Mouse (Mus musculus) midbrain, embryonic 12.5 days (tissue): ENCODE measurements at regions not wholly inside any gene's neighbourhood (a gene's known extent, or its start where the extent isn't known, plus 50 kb on each side); places are given as distances from the start of the nearest gene placed in this dataset.

Source experiments
- ATAC-seq: fragments of 200-750 bp; cut with Nextera tagmentation; 2 replicates; pipeline ENCODE4 v1.8.0; 2017; ENCODE audit warnings: low read depth, moderate TSS enrichment, moderate library complexity; ENCODE audit not compliant: low FRiP score
- H3K27ac ChIP-seq: fragments of 300-500 bp; sonication (generic); replicated peaks from 2 replicates; pipeline ENCODE4 v1.5.1; 2016; ENCODE audit warnings: mild to moderate bottlenecking
- H3K27me3 ChIP-seq: fragments of 300-500 bp; sonication (generic); 2 replicates; pipeline ENCODE4 v1.6.1; 2016; ENCODE audit warnings: mild to moderate bottlenecking
- H3K36me3 ChIP-seq: fragments of 300-500 bp; sonication (generic); 2 replicates; pipeline ENCODE4 v1.6.1; 2016
- H3K4me1 ChIP-seq: fragments of 300-500 bp; sonication (generic); 2 replicates; pipeline ENCODE4 v1.6.1; 2016
- H3K4me2 ChIP-seq: fragments of 300-500 bp; sonication (generic); replicated peaks from 2 replicates; pipeline ENCODE4 v1.6.1; 2016; ENCODE audit warnings: mild to moderate bottlenecking, moderate library complexity
- H3K4me3 ChIP-seq: fragments of 300-500 bp; sonication (generic); 2 replicates; pipeline ENCODE4 v1.5.1; 2016; ENCODE audit warnings: mild to moderate bottlenecking
- H3K9ac ChIP-seq: fragments of 300-500 bp; sonication (generic); replicated peaks from 2 replicates; pipeline ENCODE4 v1.6.1; 2016; ENCODE audit warnings: mild to moderate bottlenecking, moderate library complexity
- H3K9me3 ChIP-seq: fragments of 300-500 bp; sonication (generic); 2 replicates; pipeline ENCODE4 v1.6.1; 2016; ENCODE audit warnings: mild to moderate bottlenecking
- whole genome bisulfite sequencing: fragments of 180-500 bp; shearing (Covaris S2); methylation state at CpG from one replicate; pipeline ENCODE4 v1.1.7; 2016; 5-methylcytosine and 5-hydroxymethylcytosine counted together

DNA sequence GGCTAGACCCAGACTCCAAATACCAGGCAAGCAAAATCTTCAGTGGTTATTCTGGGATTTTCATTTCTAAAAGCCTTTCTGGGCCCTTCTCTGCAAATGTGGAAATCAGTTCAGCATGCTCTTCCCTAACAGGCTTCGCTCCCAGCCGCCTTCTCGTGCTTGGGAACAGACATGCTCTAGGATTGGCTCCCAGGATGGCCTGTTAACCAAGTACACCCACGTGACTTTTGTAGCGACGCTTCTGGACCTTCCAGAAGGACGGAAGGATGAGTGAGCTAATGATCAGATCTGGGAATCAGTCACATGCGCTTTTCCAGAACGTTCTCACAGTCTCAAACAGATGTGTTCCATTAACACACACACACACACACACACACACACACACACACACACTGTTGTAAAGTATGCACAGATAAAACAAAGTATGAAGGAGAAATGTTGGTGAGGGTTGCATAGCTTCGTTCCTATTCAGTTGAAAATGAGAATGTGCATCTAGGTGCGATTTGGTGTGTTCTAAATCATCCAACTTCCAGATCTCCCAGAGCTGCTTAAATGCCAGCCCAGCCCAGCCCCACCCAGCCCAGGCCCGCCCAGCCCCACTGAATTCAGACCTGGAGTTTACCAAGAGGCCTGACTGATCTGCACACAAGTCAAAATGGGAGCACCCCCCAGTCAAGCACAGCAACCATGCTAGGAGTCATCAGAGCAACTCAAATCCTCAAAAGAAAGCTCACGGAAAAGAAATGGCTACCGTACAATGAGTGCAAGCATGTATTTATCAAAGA is 327.8 kb upstream of the Runx1 start:
- Histone ChIP-seq H3K9ac (no peak overlapping the region), H3K27me3 (no peaks in the 10 kb centered on the region), H3K27ac (no peak overlapping the region), H3K4me3 (no peak overlapping the region), H3K9me3 (no peaks in the 10 kb centered on the region), H3K36me3 (no peaks in the 10 kb centered on the region), H3K4me2 (no peak overlapping the region), H3K4me1 (no peaks in the 10 kb centered on the region)
- 88% methylated on average over 14 of the region's 14 CpGs for WGBS
- ATAC-seq = no peak

- Histone ChIP-seq H3K9me3 (no peaks in the 10 kb centered on the region), H3K27ac (no peak overlapping the region), H3K4me1 (no peaks in the 10 kb centered on the region), H3K27me3 (no peaks in the 10 kb centered on the region), H3K36me3 (no peaks in the 10 kb centered on the region), H3K4me2 (no peak overlapping the region), H3K4me3 (no peak overlapping the region), H3K9ac (no peak overlapping the region)
- 56% methylated on average over 14 of the region's 14 CpGs for WGBS
- ATAC-seq = no peak
These were observed 327.0 kb upstream of the Runx1 start for GRCm38 (mm10) chr16:93152765-93153489.

DNA sequence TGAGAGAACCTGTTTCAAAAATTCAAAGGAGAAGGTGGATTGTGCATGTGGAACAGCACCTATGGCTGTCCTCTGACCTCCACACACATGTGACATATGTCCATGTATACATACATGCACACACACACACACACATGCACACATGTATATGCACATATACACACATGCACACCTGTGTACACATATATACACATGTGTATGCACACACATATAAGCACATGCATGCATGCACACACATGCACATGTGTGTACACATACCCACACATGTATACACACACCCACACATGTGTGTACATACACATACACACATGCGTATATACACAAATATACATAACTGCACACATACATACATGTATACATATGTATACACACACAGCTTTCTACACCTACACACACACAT is 326.1 kb upstream of the Runx1 start:
- ATAC-seq = no peak
- no peak overlapping the region for H3K9ac ChIP-seq
- no peak overlapping the region for H3K4me2 ChIP-seq
- 98% methylated on average over 1 of the region's 1 CpGs for WGBS
- no peak overlapping the region for H3K27ac ChIP-seq
- no peaks in the 10 kb centered on the region for H3K27me3 ChIP-seq
- H3K4me3 ChIP-seq = no peak overlapping the region
- no peaks in the 10 kb centered on the region for H3K4me1 ChIP-seq
- H3K36me3 ChIP-seq = no peaks in the 10 kb centered on the region
- H3K9me3 ChIP-seq = no peaks in the 10 kb centered on the region

DNA sequence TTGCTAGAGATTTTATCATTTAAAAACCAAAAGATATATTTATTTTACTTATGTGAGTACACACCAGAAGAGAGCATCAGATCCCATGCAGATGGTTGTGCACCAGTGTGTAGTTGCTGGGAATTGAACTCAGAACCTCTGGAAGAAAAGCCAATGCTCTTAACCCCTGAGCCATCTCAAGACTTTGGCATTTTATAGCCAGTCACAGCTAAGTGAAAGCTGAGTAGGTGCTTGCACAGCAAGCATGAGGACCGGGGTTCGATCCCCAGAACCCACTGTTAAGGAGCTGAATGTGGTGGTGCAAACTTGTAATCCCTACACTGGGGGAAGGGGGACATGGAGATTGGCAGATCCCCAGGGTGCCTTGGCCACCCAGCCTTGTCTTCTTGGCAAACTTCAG is 325.7 kb upstream of the Runx1 start:
- H3K27me3 ChIP-seq = no peaks in the 10 kb centered on the region
- WGBS = 92% methylated on average over 2 of the region's 2 CpGs
- no peak overlapping the region for H3K4me2 ChIP-seq
- no peaks in the 10 kb centered on the region for H3K4me1 ChIP-seq
- no peak overlapping the region for H3K9ac ChIP-seq
- H3K9me3 ChIP-seq = no peaks in the 10 kb centered on the region
- no peak for ATAC-seq
- no peak overlapping the region for H3K4me3 ChIP-seq
- no peaks in the 10 kb centered on the region for H3K36me3 ChIP-seq
- H3K27ac ChIP-seq = no peak overlapping the region

DNA sequence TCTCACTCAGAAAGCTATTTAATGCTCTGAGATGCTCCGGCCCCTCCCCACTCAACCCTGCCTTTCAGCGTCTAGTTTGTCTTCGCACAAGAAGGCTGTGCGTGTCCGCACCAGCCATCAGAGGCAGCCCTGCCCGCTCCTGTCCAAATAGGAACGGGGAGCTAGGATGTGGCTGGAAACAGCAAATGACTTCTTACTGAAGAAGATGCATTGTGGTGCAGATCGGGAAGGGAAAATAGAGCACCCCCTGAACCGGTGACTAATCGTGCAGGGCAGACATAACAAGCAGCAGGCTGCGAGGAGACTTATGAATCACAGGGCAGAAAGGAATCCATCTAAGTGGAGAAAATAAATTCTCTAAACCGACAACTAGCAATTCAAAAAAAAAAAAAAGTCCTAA is 324.5 kb upstream of the Runx1 start:
- ATAC-seq = no peak
- Histone ChIP-seq H3K4me2 (no peak overlapping the region), H3K9me3 (no peaks in the 10 kb centered on the region), H3K27ac (no peak overlapping the region), H3K4me3 (no peak overlapping the region), H3K36me3 (no peaks in the 10 kb centered on the region), H3K9ac (no peak overlapping the region), H3K27me3 (no peaks in the 10 kb centered on the region), H3K4me1 (no peaks in the 10 kb centered on the region)
- 74% methylated on average over 12 of the region's 12 CpGs for WGBS

GRCm38 (mm10) chr16:93147525-93148222 is 321.7 kb upstream of the Runx1 start:
- Histone ChIP-seq H3K9me3 (no peaks in the 10 kb centered on the region), H3K36me3 (no peaks in the 10 kb centered on the region), H3K27me3 (no peaks in the 10 kb centered on the region), H3K9ac (no peak overlapping the region), H3K4me2 (no peak overlapping the region), H3K4me3 (no peak overlapping the region), H3K27ac (no peak overlapping the region), H3K4me1 (no peaks in the 10 kb centered on the region)
- ATAC-seq = no peak
- 77% methylated on average over 5 of the region's 5 CpGs for WGBS

DNA sequence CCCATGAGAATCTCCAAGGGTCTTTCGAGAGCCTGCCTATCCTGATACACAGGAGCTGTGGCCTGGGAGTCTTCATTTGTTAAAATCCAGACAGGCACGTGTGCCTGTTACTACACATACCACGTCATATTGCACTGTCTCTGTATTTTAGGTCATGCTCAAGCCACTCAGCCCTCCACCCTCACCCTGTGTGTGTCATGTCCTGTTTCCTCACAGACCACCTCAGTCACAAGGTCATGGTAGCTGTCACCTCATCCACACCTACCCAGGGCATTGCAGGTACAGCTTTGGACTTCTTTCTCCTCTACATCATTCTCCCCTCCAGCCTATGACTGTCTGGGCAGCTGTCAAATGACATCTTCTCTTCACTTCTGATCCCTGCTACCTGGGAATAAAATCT is 320.9 kb upstream of the Runx1 start:
- H3K36me3 ChIP-seq = no peaks in the 10 kb centered on the region
- no peak overlapping the region for H3K9ac ChIP-seq
- no peak overlapping the region for H3K4me2 ChIP-seq
- no peaks in the 10 kb centered on the region for H3K9me3 ChIP-seq
- no peak for ATAC-seq
- H3K4me1 ChIP-seq = no peaks in the 10 kb centered on the region
- H3K4me3 ChIP-seq = no peak overlapping the region
- H3K27ac ChIP-seq = no peak overlapping the region
- no peaks in the 10 kb centered on the region for H3K27me3 ChIP-seq
- 86% methylated on average over 3 of the region's 3 CpGs for WGBS

DNA sequence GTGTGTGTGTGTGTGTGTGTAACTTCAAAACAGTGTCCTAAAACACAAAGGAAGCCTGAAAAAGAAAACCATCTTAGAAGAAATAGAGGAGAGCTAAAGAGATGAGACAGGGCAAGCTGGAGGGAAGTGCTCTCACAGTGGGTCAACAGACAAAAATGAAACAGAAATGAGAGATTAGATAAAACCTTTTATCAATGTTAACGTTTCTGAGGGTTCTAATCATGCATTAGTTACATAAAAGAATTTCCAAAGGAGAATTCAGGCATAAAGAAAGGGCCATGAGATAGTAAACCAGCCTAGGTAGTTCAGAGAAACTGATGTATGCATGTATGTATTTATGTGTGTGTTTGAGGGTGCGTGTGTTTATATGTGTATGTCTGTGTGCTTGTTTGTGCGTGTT is 319.7 kb upstream of the Runx1 start:
- Histone ChIP-seq H3K9ac (no peak overlapping the region), H3K4me2 (no peak overlapping the region), H3K4me3 (no peak overlapping the region), H3K36me3 (no peaks in the 10 kb centered on the region), H3K27ac (no peak overlapping the region), H3K4me1 (no peaks in the 10 kb centered on the region; the same call in 1 of the 2 replicates), H3K27me3 (no peaks in the 10 kb centered on the region), H3K9me3 (no peaks in the 10 kb centered on the region)
- ATAC-seq = no peak
- 72% methylated on average over 3 of the region's 3 CpGs for WGBS

DNA sequence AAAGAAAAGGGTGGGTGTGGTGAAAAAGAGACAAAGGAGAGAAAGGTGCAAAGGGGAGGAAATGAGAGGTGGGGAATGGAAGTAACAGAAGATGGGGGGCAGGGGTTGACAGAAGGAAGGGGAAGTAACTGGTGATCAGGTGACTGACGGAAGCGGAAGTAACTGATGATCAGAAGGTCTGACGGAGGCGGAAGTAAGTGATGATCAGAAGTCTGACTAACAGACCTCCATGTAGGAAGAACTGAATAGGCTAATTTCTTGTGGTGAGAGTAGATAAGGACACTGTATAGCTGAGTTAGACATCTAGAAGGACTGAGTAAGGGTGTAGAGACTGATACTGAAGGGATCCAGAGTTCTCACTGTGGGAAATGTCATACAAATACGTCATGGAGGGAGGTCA is 318.1 kb upstream of the Runx1 start:
- H3K27me3 ChIP-seq = no peaks in the 10 kb centered on the region
- WGBS = 93% methylated on average over 5 of the region's 5 CpGs
- H3K4me1 ChIP-seq = no peaks in the 10 kb centered on the region; the same call in 1 of the 2 replicates

GRCm38 (mm10) chr16:93143164-93143563 is 317.2 kb upstream of the Runx1 start:
- Histone ChIP-seq H3K9ac (no peak overlapping the region), H3K9me3 (no peaks in the 10 kb centered on the region), H3K36me3 (no peaks in the 10 kb centered on the region), H3K4me1 (no peaks in the 10 kb centered on the region; the same call in 1 of the 2 replicates), H3K4me3 (no peak overlapping the region), H3K27me3 (no peaks in the 10 kb centered on the region), H3K27ac (no peak overlapping the region), H3K4me2 (no peak overlapping the region)
- ATAC-seq = no peak
- 92% methylated on average over 10 of the region's 10 CpGs for WGBS

More for the DNA sequence above, 318.1 kb upstream of the Runx1 start:
- Histone ChIP-seq H3K36me3 (no peaks in the 10 kb centered on the region), H3K9ac (no peak overlapping the region), H3K9me3 (no peaks in the 10 kb centered on the region), H3K27ac (no peak overlapping the region), H3K4me2 (no peak overlapping the region), H3K4me3 (no peak overlapping the region)
- ATAC-seq = no peak

- ATAC-seq = no peak
- 83% methylated on average over 6 of the region's 6 CpGs for WGBS
- H3K27ac ChIP-seq = no peak overlapping the region
These were observed 316.0 kb upstream of the Runx1 start for GRCm38 (mm10) chr16:93141967-93142366.

DNA sequence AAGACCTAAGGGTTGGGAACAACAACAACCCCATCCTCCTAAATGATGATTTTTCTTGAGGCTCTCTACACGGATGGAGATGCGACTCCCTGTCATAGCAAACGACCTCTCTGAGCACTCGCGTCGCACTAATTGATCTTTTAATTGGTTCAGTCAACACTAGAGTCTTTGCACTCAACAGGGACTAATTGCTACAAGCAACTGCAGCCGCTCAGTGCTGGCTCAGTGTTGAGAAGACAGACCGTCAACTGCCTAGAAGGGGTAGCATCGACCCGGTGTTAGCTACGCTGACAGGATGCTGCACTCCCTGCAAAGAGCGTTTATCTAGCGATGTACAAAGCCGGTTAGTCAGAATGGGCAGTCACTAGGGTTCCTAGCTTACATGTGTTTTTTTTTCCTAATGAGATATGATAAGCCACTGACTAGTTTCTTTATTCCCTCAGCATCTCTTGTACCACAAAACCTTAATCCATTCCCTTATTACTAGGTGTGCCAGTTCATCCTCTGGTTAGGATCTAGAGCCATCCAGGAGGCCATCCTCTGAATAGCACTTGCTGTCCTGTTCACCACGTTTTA is 314.7 kb upstream of the Runx1 start:
- Histone ChIP-seq H3K27me3 (no peaks in the 10 kb centered on the region), H3K36me3 (no peaks in the 10 kb centered on the region), H3K4me3 (no peak overlapping the region), H3K27ac (no peak overlapping the region), H3K4me1 (no peaks in the 10 kb centered on the region; the same call in 1 of the 2 replicates), H3K4me2 (no peak overlapping the region), H3K9me3 (no peaks in the 10 kb centered on the region), H3K9ac (no peak overlapping the region)
- WGBS = 73% methylated on average over 15 of the region's 15 CpGs
- ATAC-seq = no peak

More at GRCm38 (mm10) chr16:93141967-93142366, 316.0 kb upstream of the Runx1 start:
- H3K27me3 ChIP-seq = no peaks in the 10 kb centered on the region
- no peaks in the 10 kb centered on the region for H3K9me3 ChIP-seq
- H3K4me3 ChIP-seq = no peak overlapping the region
- no peaks in the 10 kb centered on the region; the same call in 1 of the 2 replicates for H3K4me1 ChIP-seq
- no peaks in the 10 kb centered on the region for H3K36me3 ChIP-seq
- H3K4me2 ChIP-seq = no peak overlapping the region
- no peak overlapping the region for H3K9ac ChIP-seq
